Mouse (Mus musculus): Measurements from ENCODE around the gene Vmn1r239-ps. TPM values are rescaled to one million over a fixed set of nuclear protein-coding genes. Genes with fewer than 3 reads are reported as not detected.
"Not testable (repeated sequence)": the region's sequence is repeated elsewhere in the genome, so short reads cannot be mapped to it uniquely, and the experiment has no call there.

The Vmn1r239-ps gene
- polyA plus RNA-seq (2012; fragmentation: generic; extraction: Trizol) = not detected
- long read RNA-seq, experiment 1 = 0 reads
- long read RNA-seq, experiment 2 = 0 reads

DNA sequence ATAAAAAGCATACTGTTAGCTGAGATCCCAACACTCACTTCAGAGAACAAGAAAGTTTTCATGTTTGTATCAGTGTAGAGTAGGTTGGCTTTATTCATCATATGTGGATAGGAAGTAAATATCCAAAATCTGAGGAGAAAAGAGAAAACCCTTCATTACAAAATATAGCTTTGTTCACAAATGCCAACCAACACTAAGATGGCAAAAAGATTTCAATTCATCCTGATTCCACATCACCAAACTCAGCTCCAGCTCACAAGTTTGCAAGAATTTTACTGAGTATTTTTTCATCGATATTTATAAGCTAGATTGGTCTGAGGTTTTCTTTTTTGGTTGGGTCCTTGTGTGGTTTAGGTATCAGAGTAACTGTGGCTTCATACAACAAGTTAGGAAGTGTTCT is at the start of gene Vmn1r239-ps:
Gene Vmn1r239-ps (minus strand): TSS at position 101 of the 400 bp plus-strand sequence.
- H3K4me3 ChIP-seq (ENCODE audit: insufficient read depth, poor library complexity, severe bottlenecking); H3K79me3 ChIP-seq (ENCODE audit: low read depth); H3K27me3 ChIP-seq (ENCODE audit: control insufficient read depth, insufficient read depth, insufficient read length); H3K36me3 ChIP-seq (ENCODE audit: control insufficient read depth, insufficient read depth); H3ac ChIP-seq (ENCODE audit: control insufficient read depth, insufficient read length, low read depth); H3K79me2 ChIP-seq (ENCODE audit: control insufficient read depth, insufficient read depth): not testable (repeated sequence)

DNA sequence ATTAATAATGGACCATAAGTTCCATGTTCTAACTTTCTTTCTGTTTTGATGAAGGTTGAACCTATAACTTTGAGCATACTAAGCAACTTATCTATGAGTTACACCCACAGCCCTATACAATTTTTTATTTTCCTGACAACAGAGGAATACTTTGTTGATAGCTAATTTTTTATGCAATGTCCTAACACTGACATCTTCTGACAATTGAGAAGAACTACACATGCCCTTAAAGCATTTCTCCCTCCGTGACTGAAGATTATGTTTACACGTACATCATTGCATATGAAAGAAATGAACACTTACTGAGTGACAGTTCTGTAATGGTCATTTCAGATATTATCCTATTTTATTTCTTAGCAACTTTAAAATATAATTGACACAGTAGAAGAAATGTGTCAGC is 36.0 kb upstream of the Vmn1r239-ps start:
- no peak for TF ChIP-seq MYOD1 (IDR thresholded peaks at IDR 0.05; ENCODE audit: control insufficient read depth, insufficient read length, low read depth)
- TF ChIP-seq CTCF (IDR thresholded peaks at IDR 0.05; ENCODE audit: control insufficient read depth, insufficient read depth, insufficient read length) = no peak
- no peak for TF ChIP-seq MYOG (IDR thresholded peaks at IDR 0.05; ENCODE audit: control insufficient read depth, extremely low read depth, insufficient read length)
- TF ChIP-seq MAX (IDR thresholded peaks at IDR 0.05) = no peak
- no peak for TF ChIP-seq USF1 (IDR thresholded peaks at IDR 0.05; ENCODE audit: low read depth)
- TF ChIP-seq FOSL1 (IDR thresholded peaks at IDR 0.05; ENCODE audit: insufficient read depth, low read length, poor library complexity, severe bottlenecking) = no peak
- TF ChIP-seq CEBPB (IDR thresholded peaks at IDR 0.05; ENCODE audit: low read depth) = no peak
- Histone ChIP-seq H3K4me3 (ENCODE audit: insufficient read depth, poor library complexity, severe bottlenecking) (no peak overlapping the region), H3K79me2 (ENCODE audit: control insufficient read depth, insufficient read depth) (no peaks in the 10 kb centered on the region), H3K27me3 (ENCODE audit: control insufficient read depth, insufficient read depth, insufficient read length) (no peaks in the 10 kb centered on the region), H3K36me3 (ENCODE audit: control insufficient read depth, insufficient read depth) (no peaks in the 10 kb centered on the region), H3ac (ENCODE audit: control insufficient read depth, insufficient read length, low read depth) (no peak overlapping the region), H3K79me3 (ENCODE audit: low read depth) (no peaks in the 10 kb centered on the region)

GRCm38 (mm10) chrX:147443386-147443785 is 10.1 kb downstream of the Vmn1r239-ps start:
- Histone ChIP-seq H3K79me2 (ENCODE audit: control insufficient read depth, insufficient read depth) (no peaks in the 10 kb centered on the region), H3ac (ENCODE audit: control insufficient read depth, insufficient read length, low read depth) (no peak overlapping the region), H3K36me3 (ENCODE audit: control insufficient read depth, insufficient read depth) (no peaks in the 10 kb centered on the region), H3K27me3 (ENCODE audit: control insufficient read depth, insufficient read depth, insufficient read length) (no peaks in the 10 kb centered on the region), H3K4me3 (ENCODE audit: insufficient read depth, poor library complexity, severe bottlenecking) (no peak overlapping the region), H3K79me3 (ENCODE audit: low read depth) (no peaks in the 10 kb centered on the region)
- TF ChIP-seq MAX (IDR thresholded peaks at IDR 0.05) = no peak
- no peak for TF ChIP-seq USF1 (IDR thresholded peaks at IDR 0.05; ENCODE audit: low read depth)
- no peak for TF ChIP-seq FOSL1 (IDR thresholded peaks at IDR 0.05; ENCODE audit: insufficient read depth, low read length, poor library complexity, severe bottlenecking)
- TF ChIP-seq CEBPB (IDR thresholded peaks at IDR 0.05; ENCODE audit: low read depth) = no peak
- no peak for TF ChIP-seq CTCF (IDR thresholded peaks at IDR 0.05; ENCODE audit: control insufficient read depth, insufficient read depth, insufficient read length)
- TF ChIP-seq MYOG (IDR thresholded peaks at IDR 0.05; ENCODE audit: control insufficient read depth, extremely low read depth, insufficient read length) = no peak
- no peak for TF ChIP-seq MYOD1 (IDR thresholded peaks at IDR 0.05; ENCODE audit: control insufficient read depth, insufficient read length, low read depth)

DNA sequence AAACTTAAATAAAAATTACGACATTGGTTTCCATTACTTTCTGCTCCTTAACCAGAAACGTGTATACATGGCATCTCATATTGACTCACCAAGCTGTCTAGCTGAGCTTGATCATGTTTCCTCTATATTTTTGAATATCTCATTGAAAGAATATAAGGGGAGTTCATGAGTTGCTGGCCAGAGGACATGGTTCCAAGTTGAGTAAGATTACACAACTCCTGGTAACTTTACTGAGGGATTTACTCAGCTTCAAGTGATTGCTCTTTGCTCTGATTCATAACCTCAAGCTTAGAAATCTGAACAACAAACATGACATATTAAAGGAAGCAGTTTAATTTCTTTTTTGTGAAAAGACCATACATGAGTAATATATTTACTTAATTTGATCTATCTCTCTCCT is 18.1 kb downstream of the Vmn1r239-ps start:
- Histone ChIP-seq H3K79me2 (ENCODE audit: control insufficient read depth, insufficient read depth) (no peaks in the 10 kb centered on the region), H3ac (ENCODE audit: control insufficient read depth, insufficient read length, low read depth) (no peak overlapping the region), H3K36me3 (ENCODE audit: control insufficient read depth, insufficient read depth) (no peaks in the 10 kb centered on the region), H3K4me3 (ENCODE audit: insufficient read depth, poor library complexity, severe bottlenecking) (no peak overlapping the region), H3K79me3 (ENCODE audit: low read depth) (no peaks in the 10 kb centered on the region), H3K27me3 (ENCODE audit: control insufficient read depth, insufficient read depth, insufficient read length) (no peaks in the 10 kb centered on the region)
- TF ChIP-seq CEBPB (IDR thresholded peaks at IDR 0.05; ENCODE audit: low read depth) (peak; percentile 82), CTCF (IDR thresholded peaks at IDR 0.05; ENCODE audit: control insufficient read depth, insufficient read depth, insufficient read length) (no peak)

GRCm38 (mm10) chrX:147429753-147430152 is 23.8 kb downstream of the Vmn1r239-ps start:
- H3K36me3 ChIP-seq (ENCODE audit: control insufficient read depth, insufficient read depth) = no peaks in the 10 kb centered on the region
- no peak overlapping the region for H3ac ChIP-seq (ENCODE audit: control insufficient read depth, insufficient read length, low read depth)
- H3K4me3 ChIP-seq (ENCODE audit: insufficient read depth, poor library complexity, severe bottlenecking) = no peak overlapping the region
- TF ChIP-seq CTCF (IDR thresholded peaks at IDR 0.05; ENCODE audit: control insufficient read depth, insufficient read depth, insufficient read length) (no peak), CEBPB (IDR thresholded peaks at IDR 0.05; ENCODE audit: low read depth) (no peak), USF1 (IDR thresholded peaks at IDR 0.05; ENCODE audit: low read depth) (no peak), MYOD1 (IDR thresholded peaks at IDR 0.05; ENCODE audit: control insufficient read depth, insufficient read length, low read depth) (no peak), MYOG (IDR thresholded peaks at IDR 0.05; ENCODE audit: control insufficient read depth, extremely low read depth, insufficient read length) (no peak), MAX (IDR thresholded peaks at IDR 0.05) (no peak), FOSL1 (IDR thresholded peaks at IDR 0.05; ENCODE audit: insufficient read depth, low read length, poor library complexity, severe bottlenecking) (no peak)
- no peaks in the 10 kb centered on the region for H3K79me2 ChIP-seq (ENCODE audit: control insufficient read depth, insufficient read depth)
- H3K27me3 ChIP-seq (ENCODE audit: control insufficient read depth, insufficient read depth, insufficient read length) = no peaks in the 10 kb centered on the region
- no peaks in the 10 kb centered on the region for H3K79me3 ChIP-seq (ENCODE audit: low read depth)

DNA sequence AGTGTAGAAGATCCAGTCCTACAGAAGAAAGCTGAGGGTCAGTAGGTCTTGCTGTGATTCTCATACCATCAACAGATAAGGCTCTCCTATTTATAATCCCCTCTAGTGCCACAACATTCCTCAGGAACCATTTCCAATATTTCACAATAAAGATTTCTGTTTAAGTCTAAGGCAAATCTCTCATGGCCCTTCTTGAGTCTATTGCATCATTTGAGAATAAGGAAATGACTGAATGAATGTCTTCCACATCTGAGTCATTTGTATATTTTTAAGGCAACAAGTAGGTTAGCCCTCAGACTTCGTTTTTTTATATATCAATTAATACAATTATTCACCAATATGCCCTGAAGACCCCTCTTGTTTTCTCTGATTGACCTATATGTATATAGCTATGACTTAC is 24.4 kb downstream of the Vmn1r239-ps start, which contains the start of gene Il13ra2:
Gene Il13ra2 (minus strand): TSS at position 64 of the 400 bp plus-strand sequence.
- Histone ChIP-seq H3K4me3 (ENCODE audit: insufficient read depth, poor library complexity, severe bottlenecking) (no peak within 1 kb of the TSS), H3K36me3 (ENCODE audit: control insufficient read depth, insufficient read depth) (no peaks in the 10 kb centered on the region), H3K79me2 (ENCODE audit: control insufficient read depth, insufficient read depth) (no peaks in the 10 kb centered on the region), H3K79me3 (ENCODE audit: low read depth) (no peaks in the 10 kb centered on the region), H3K27me3 (ENCODE audit: control insufficient read depth, insufficient read depth, insufficient read length) (no peaks in the 10 kb centered on the region), H3ac (ENCODE audit: control insufficient read depth, insufficient read length, low read depth) (no peak within 1 kb of the TSS)
- TF ChIP-seq CEBPB (IDR thresholded peaks at IDR 0.05; ENCODE audit: low read depth) (peak; percentile 67), CTCF (IDR thresholded peaks at IDR 0.05; ENCODE audit: control insufficient read depth, insufficient read depth, insufficient read length) (no peak)

Other genes starting within 250 kb of the Vmn1r239-ps start
- gene Il13ra2, start 24.5 kb downstream of the Vmn1r239-ps start, polyA plus RNA-seq (2012; fragmentation: generic; extraction: Trizol) = 0.02 TPM
- gene Lrch2, start 100.4 kb upstream of the Vmn1r239-ps start, polyA plus RNA-seq (2012; fragmentation: generic; extraction: Trizol) = 4.2 TPM

Measured in C2C12 (cell line).